Mouse (Mus musculus) heart, postnatal 0 days (tissue): ENCODE results near the gene Trappc3. TPM values are rescaled to one million over a fixed set of nuclear protein-coding genes. Genes with fewer than 3 reads are reported as not detected.

Experiments
- ATAC-seq: fragments of 200-750 bp; cut with Nextera tagmentation; 2 replicates; pipeline ENCODE4 v1.8.0; 2017; ENCODE audit warnings: low read depth, moderate number of reproducible peaks, moderate library complexity; ENCODE audit not compliant: insufficient read depth
- DNase-seq: peaks from one replicate; pipeline ENCODE4 v3.0.0-alpha.2; 2016; ENCODE audit warnings: low spot score
- H3K27ac ChIP-seq: fragments of 300-500 bp; sonication (generic); 2 replicates; pipeline ENCODE4 v1.5.1; 2014; ENCODE audit warnings: low read depth, mild to moderate bottlenecking
- H3K27me3 ChIP-seq: fragments of 300-500 bp; sonication (generic); 2 replicates; pipeline ENCODE4 v1.6.1; 2014; ENCODE audit warnings: low read length, mixed read lengths; ENCODE audit not compliant: control insufficient read depth, insufficient read depth
- H3K36me3 ChIP-seq: fragments of 300-500 bp; sonication (generic); replicated peaks from 2 replicates; pipeline ENCODE4 v1.6.1; 2014; ENCODE audit warnings: low read length, mixed read lengths; ENCODE audit not compliant: control insufficient read depth, insufficient read depth
- H3K4me1 ChIP-seq: fragments of 300-500 bp; sonication (generic); 2 replicates; pipeline ENCODE4 v1.6.1; 2014; ENCODE audit warnings: antibody characterized with exemption; ENCODE audit not compliant: control insufficient read depth, insufficient read depth
- H3K4me2 ChIP-seq: fragments of 300-500 bp; sonication (generic); 2 replicates; pipeline ENCODE4 v1.6.1; 2014; ENCODE audit warnings: low read depth, mild to moderate bottlenecking, low read length, moderate library complexity
- H3K4me3 ChIP-seq: fragments of 300-500 bp; sonication (generic); 2 replicates; pipeline ENCODE4 v1.5.1; 2014; ENCODE audit warnings: low read depth, low read length
- H3K9ac ChIP-seq: fragments of 300-500 bp; sonication (generic); replicated peaks from 2 replicates; pipeline ENCODE4 v1.6.1; 2014; ENCODE audit warnings: low read depth, low read length, mixed read lengths
- H3K9me3 ChIP-seq: fragments of 300-500 bp; sonication (generic); replicated peaks from 2 replicates; pipeline ENCODE4 v1.6.1; 2016; ENCODE audit warnings: low read length; ENCODE audit not compliant: control insufficient read depth
- CTCF ChIP-seq: IDR thresholded peaks from 2 replicates; pipeline ENCODE4 v1.5.1; 2016; ENCODE audit warnings: antibody characterized with exemption, control low read depth, low read depth
- EP300 ChIP-seq: IDR thresholded peaks from 2 replicates; pipeline ENCODE4 v1.6.1; 2016; ENCODE audit warnings: antibody characterized with exemption, low read depth
- WGBS: fragments of 180-500 bp; shearing (Covaris S2); extraction: QIAGEN DNeasy Blood & Tissue Kit; methylation state at CpG from one replicate; pipeline ENCODE4 v1.1.7; 2014; 5-methylcytosine and 5-hydroxymethylcytosine counted together
- polyA plus RNA-seq: library from polyadenylated mRNA; unstranded; fragments of >200 nt; fragmentation: Nextera tagmentation; extraction: Ambion mirVana; gene quantifications from 2 replicates; pipeline ENCODE4 v1.2.1, GENCODE M21; 2015
- total RNA-seq: library from RNA; depleted of rRNA; stranded (reverse); fragments of >200 nt; gene quantifications from 2 replicates; pipeline ENCODE4 v1.2.3, GENCODE M21; 2014; ENCODE audit warnings: low replicate concordance

Gene Trappc3
- total and polyA plus RNA-seq, 2 experiments from 2014 or later = 46.4 to 86.7 TPM

- Histone ChIP-seq H3K36me3 (peaks cover 23% of the 10 kb centered on the region), H3K4me1 (no peaks in the 10 kb centered on the region), H3K9ac (no peak overlapping the region), H3K4me3 (no peak overlapping the region), H3K27ac (no peak overlapping the region), H3K4me2 (no peak overlapping the region), H3K9me3 (no peaks in the 10 kb centered on the region), H3K27me3 (no peaks in the 10 kb centered on the region)
- DNase-seq (peak; percentile 30), ATAC-seq (0 out of 2 replicates have a peak, but pooled peaks have one; percentile 44)
- WGBS = 25% methylated on average over 5 of the region's 5 CpGs
- TF ChIP-seq EP300 (no peak), CTCF (no peak)
Observed at GRCm38 (mm10) chr4:126315931-126316330, 53.8 kb downstream of the Trappc3 start.

- H3K4me3 ChIP-seq = no peak overlapping the region
- H3K27me3 ChIP-seq = no peaks in the 10 kb centered on the region
- WGBS = 85% methylated on average over 13 of the region's 13 CpGs
- TF ChIP-seq EP300 (no peak), CTCF (no peak)
- no peaks in the 10 kb centered on the region for H3K9me3 ChIP-seq
- H3K4me2 ChIP-seq = no peak overlapping the region
- H3K9ac ChIP-seq = no peak overlapping the region
- no peak for DNase-seq
- no peaks in the 10 kb centered on the region for H3K4me1 ChIP-seq
- ATAC-seq = no peak
- peaks cover 23% of the 10 kb centered on the region for H3K36me3 ChIP-seq
- H3K27ac ChIP-seq = no peak overlapping the region
Observed at GRCm38 (mm10) chr4:126316443-126317040, 54.4 kb downstream of the Trappc3 start.

- no peaks in the 10 kb centered on the region for H3K9me3 ChIP-seq
- no peak for DNase-seq
- no peak for TF ChIP-seq CTCF
- no peak for TF ChIP-seq EP300
- H3K27ac ChIP-seq = no peak overlapping the region
- WGBS = 85% methylated on average over 6 of the region's 6 CpGs
- 0 out of 2 replicates have a peak, but pooled peaks cover 6% of the 10 kb centered on the region for H3K27me3 ChIP-seq
- H3K4me3 ChIP-seq = no peak overlapping the region
- peaks cover 23% of the 10 kb centered on the region for H3K36me3 ChIP-seq
- H3K4me1 ChIP-seq = 0 out of 2 replicates have a peak, but pooled peaks cover 4% of the 10 kb centered on the region
- H3K4me2 ChIP-seq = no peak overlapping the region
- H3K9ac ChIP-seq = no peak overlapping the region
- no peak for ATAC-seq
Observed at GRCm38 (mm10) chr4:126319806-126320205, 57.7 kb downstream of the Trappc3 start.

GRCm38 (mm10) chr4:126321111-126321853 lies 59.2 kb downstream of the Trappc3 start, which contains the start of gene Adprhl2:
TSS of gene Adprhl2 (minus strand) at chr4:126321703.
- under 1% methylated on average over 72 of the region's 80 CpGs for WGBS
- peak within 1 kb of the TSS; percentile 83 for H3K4me2 ChIP-seq
- ATAC-seq = peak; percentile 85

GRCm38 (mm10) chr4:126321854-126322511 lies 59.9 kb downstream of the Trappc3 start:
- H3K4me2 ChIP-seq = peak overlapping the region; percentile 83
- no peaks in the 10 kb centered on the region for H3K9me3 ChIP-seq
- ATAC-seq (0 out of 2 replicates have a peak, but pooled peaks have one; percentile 2), DNase-seq (no peak)
- 52% methylated on average over 28 of the region's 28 CpGs for WGBS
- peaks cover 14% of the 10 kb centered on the region for H3K36me3 ChIP-seq
- no peak overlapping the region for H3K9ac ChIP-seq
- H3K27me3 ChIP-seq = 0 out of 2 replicates have a peak, but pooled peaks cover 12% of the 10 kb centered on the region
- H3K4me3 ChIP-seq = peak overlapping the region; percentile 70
- 0 out of 2 replicates have a peak, but pooled peaks cover 4% of the 10 kb centered on the region for H3K4me1 ChIP-seq
- no peak for TF ChIP-seq EP300
- no peak for TF ChIP-seq CTCF
- no peak overlapping the region for H3K27ac ChIP-seq

More at GRCm38 (mm10) chr4:126321111-126321853, 59.2 kb downstream of the Trappc3 start, which contains the start of gene Adprhl2:
- peak; percentile 93 for DNase-seq
- peak within 1 kb of the TSS; percentile 54 for H3K27ac ChIP-seq
- peak; percentile 86; the same call in 1 of the 2 replicates for TF ChIP-seq EP300
- peak; percentile 100 for TF ChIP-seq CTCF
- no peaks in the 10 kb centered on the region for H3K9me3 ChIP-seq
- 0 out of 2 replicates have a peak, but pooled peaks cover 4% of the 10 kb centered on the region for H3K4me1 ChIP-seq
- H3K4me3 ChIP-seq = peak within 1 kb of the TSS; percentile 70
- H3K9ac ChIP-seq = peak within 1 kb of the TSS; percentile 80
- peaks cover 21% of the 10 kb centered on the region for H3K36me3 ChIP-seq
- 0 out of 2 replicates have a peak, but pooled peaks cover 12% of the 10 kb centered on the region for H3K27me3 ChIP-seq
